19 mouse cellular contexts compared by ENCODE assay signal in the genomic region with DNA sequence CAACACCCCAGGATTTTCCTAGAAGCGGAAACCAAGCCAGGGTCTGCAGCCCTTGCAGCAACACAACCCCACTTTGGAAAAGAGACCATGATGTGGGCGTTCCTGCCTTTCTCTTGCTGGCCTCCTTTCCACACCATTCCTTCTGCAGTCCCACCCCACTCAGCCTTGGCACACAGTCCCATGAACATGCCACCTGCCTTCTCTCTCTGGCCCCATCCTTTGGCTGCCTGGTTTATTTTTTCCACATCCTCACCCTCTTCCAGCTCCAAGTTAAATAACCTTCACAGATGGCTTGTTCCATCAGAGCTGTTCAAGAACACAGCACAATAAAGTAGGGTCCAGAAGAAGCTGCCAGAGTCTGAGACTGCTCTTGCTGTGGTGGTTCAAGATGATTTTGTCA. TPM values are rescaled to one million over a fixed set of nuclear protein-coding genes. Genes with fewer than 3 reads are reported as not detected.
DNase-seq lines count a peak whose midpoint lies in the region; ATAC-seq and TF ChIP-seq lines count a peak whose summit lies in the region.
"Had no signal": no experiment of that assay in that cellular context is flagged by ENCODE, and none has a peak within 500 bp of the region (broad histone marks: within the 10 kb centered on the region; RNA-seq: fewer than 3 reads in every experiment).

No protein-coding gene starts in this region.

- H3K27me3 ChIP-seq in heart, adult 2 months (ENCODE audit: control insufficient read depth, insufficient read depth, low read length) = no peaks in the 10 kb centered on the region
- H3K27me3 ChIP-seq in midbrain, embryonic 14.5 days (ENCODE audit: control insufficient read depth, insufficient read depth, low read length) = no peaks in the 10 kb centered on the region
- no peaks in the 10 kb centered on the region for H3K27me3 ChIP-seq in lung, postnatal 0 days (replicated peaks; ENCODE audit: insufficient read depth, low read length)
- H3K27me3 ChIP-seq: embryonic facial prominence, embryonic 15.5 days; limb, embryonic 13.5 days; lung, embryonic 15.5 days; midbrain, embryonic 13.5 days; neural tube, embryonic 13.5 days; Patski had no signal

- H3K36me3 ChIP-seq in heart, adult 2 months (ENCODE audit: control insufficient read depth, insufficient read depth, low read length) = peaks cover 2% of the 10 kb centered on the region
- no peaks in the 10 kb centered on the region for H3K36me3 ChIP-seq in midbrain, embryonic 14.5 days (ENCODE audit: control insufficient read depth, insufficient read depth, low read length)
- H3K36me3 ChIP-seq in lung, postnatal 0 days (ENCODE audit: insufficient read depth, low read length) = no peaks in the 10 kb centered on the region
- H3K36me3 ChIP-seq: embryonic facial prominence, embryonic 15.5 days; limb, embryonic 13.5 days; lung, embryonic 15.5 days; neural tube, embryonic 13.5 days had no signal

- no peak for TF ChIP-seq CTCF in heart, adult 2 months (IDR thresholded peaks at IDR 0.05)
- TF ChIP-seq CTCF in lung, postnatal 0 days (IDR thresholded peaks at IDR 0.05) = no peak

- intact Hi-C loops in heart, adult 2 months (cut with DNase I) = no loop called here
- intact Hi-C loops in heart, postnatal 36 days (cut with DNase I) = no loop called here

- no peak overlapping the region for H3K4me3 ChIP-seq in heart, adult 2 months
- no peak overlapping the region for H3K4me3 ChIP-seq in midbrain, embryonic 14.5 days (replicated peaks; ENCODE audit: low read depth, low read length)
- no peak overlapping the region for H3K4me3 ChIP-seq in lung, postnatal 0 days (ENCODE audit: low read depth, low read length)
- H3K4me3 ChIP-seq: embryonic facial prominence, embryonic 15.5 days; limb, embryonic 13.5 days; lung, embryonic 15.5 days; midbrain, embryonic 13.5 days; neural tube, embryonic 13.5 days had no signal

- no peak for TF ChIP-seq POLR2A in heart, adult 2 months (IDR thresholded peaks at IDR 0.05; ENCODE audit: insufficient read depth, low read depth, low read length)

- no peak for ATAC-seq in midbrain, embryonic 14.5 days (ENCODE audit: low FRiP score, low TSS enrichment)
- ATAC-seq in lung, postnatal 0 days = no peak
- ATAC-seq: forebrain, postnatal 0 days; midbrain, embryonic 13.5 days; Patski had no signal

- peaks cover 2% of the 10 kb centered on the region for H3K79me2 ChIP-seq in heart, adult 2 months (replicated peaks; ENCODE audit: control insufficient read depth, insufficient read depth, low read length)

- 81% methylated on average over 2 of the region's 2 CpGs for WGBS in heart, adult 2 months
- 96% methylated on average over 2 of the region's 2 CpGs for WGBS in midbrain, embryonic 14.5 days
- WGBS in lung, postnatal 0 days = 85% methylated on average over 2 of the region's 2 CpGs

- no peak for TF ChIP-seq EP300 in heart, adult 2 months (IDR thresholded peaks at IDR 0.05; ENCODE audit: insufficient read depth, low read depth, low read length)
- TF ChIP-seq EP300 in lung, postnatal 0 days (IDR thresholded peaks at IDR 0.05) = no peak

- no peaks in the 10 kb centered on the region for H3K9me3 ChIP-seq in midbrain, embryonic 14.5 days (ENCODE audit: control insufficient read depth, low read length)
- H3K9me3 ChIP-seq in lung, postnatal 0 days (ENCODE audit: low read length) = no peaks in the 10 kb centered on the region
- H3K9me3 ChIP-seq: embryonic facial prominence, embryonic 15.5 days; limb, embryonic 13.5 days; lung, embryonic 15.5 days; midbrain, embryonic 13.5 days; neural tube, embryonic 13.5 days had no signal

- DNase-seq in heart, adult 2 months = no peak
- DNase-seq in heart, postnatal 36 days = no peak
- DNase-seq in right cerebral cortex, adult 18-20 months = peak; percentile 68
- no peak for DNase-seq in right cerebral cortex, postnatal 4 days
- peak; percentile 29 to 31 for DNase-seq in layer of hippocampus, postnatal 36 days
- DNase-seq in liver = no peak
- DNase-seq in midbrain, embryonic 14.5 days = no peak
- no peak for DNase-seq in lung, postnatal 0 days (ENCODE audit: low spot score)
- DNase-seq: adrenal gland, adult 8-10 months; forebrain, postnatal 0 days; spleen, adult 18-20 months; thymus, adult 18-20 months had no signal

- H3K4me1 ChIP-seq in heart, adult 2 months (ENCODE audit: control insufficient read depth, insufficient read depth, low read length) = peaks cover 15% of the 10 kb centered on the region
- no peaks in the 10 kb centered on the region for H3K4me1 ChIP-seq in midbrain, embryonic 14.5 days (ENCODE audit: control insufficient read depth, insufficient read depth, low read length)
- 0 out of 2 replicates have a peak, but pooled peaks cover 5% of the 10 kb centered on the region for H3K4me1 ChIP-seq in lung, postnatal 0 days (ENCODE audit: insufficient read depth, low read depth, low read length)
- H3K4me1 ChIP-seq: midbrain, embryonic 13.5 days had no signal

- peak overlapping the region; percentile 32 for H3K27ac ChIP-seq in heart, adult 2 months
- no peak overlapping the region for H3K27ac ChIP-seq in midbrain, embryonic 14.5 days (replicated peaks; ENCODE audit: low read depth, low read length)
- H3K27ac ChIP-seq in lung, postnatal 0 days (ENCODE audit: low read length) = no peak overlapping the region
- H3K27ac ChIP-seq: embryonic facial prominence, embryonic 15.5 days; hindbrain, embryonic 14.5 days; limb, embryonic 13.5 days; lung, embryonic 15.5 days; midbrain, embryonic 13.5 days; neural tube, embryonic 13.5 days had no signal

- H3K9ac ChIP-seq in heart, adult 2 months (ENCODE audit: low read depth, low read length) = no peak overlapping the region
- no peak overlapping the region for H3K9ac ChIP-seq in midbrain, embryonic 14.5 days (replicated peaks; ENCODE audit: low read length)
- no peak overlapping the region for H3K9ac ChIP-seq in lung, postnatal 0 days (replicated peaks; ENCODE audit: low read depth)
- H3K9ac ChIP-seq: embryonic facial prominence, embryonic 15.5 days; forebrain, postnatal 0 days; hindbrain, embryonic 14.5 days; limb, embryonic 13.5 days; lung, embryonic 15.5 days; midbrain, embryonic 13.5 days; neural tube, embryonic 13.5 days had no signal

- H3K4me2 ChIP-seq in midbrain, embryonic 14.5 days (ENCODE audit: low read length) = no peak overlapping the region
- no peak overlapping the region for H3K4me2 ChIP-seq in lung, postnatal 0 days (replicated peaks; ENCODE audit: low read depth, low read length)
- H3K4me2 ChIP-seq: embryonic facial prominence, embryonic 15.5 days; hindbrain, embryonic 14.5 days; limb, embryonic 13.5 days; lung, embryonic 15.5 days; midbrain, embryonic 13.5 days; neural tube, embryonic 13.5 days had no signal

RNA-seq across cellular contexts. Expression of a gene that starts 50.0 kb away (rescaled TPM):
- total RNA-seq in heart, adult 2 months (2021) = 10 to 100 TPM; 12.6 to 13.6 TPM
- polyA plus RNA-seq in heart, adult 2 months (2012; rRNA removed) = 15.5 and 19.6 TPM in 2 replicates
- total RNA-seq in heart, postnatal 36 days (2021) = 10 to 100 TPM; 14.8 to 22.8 TPM
- total RNA-seq in layer of hippocampus, postnatal 36 days (2021) = 1 to 10 TPM; 2.8 to 3.6 TPM
- polyA plus RNA-seq in midbrain, embryonic 14.5 days (2014; fragmentation: Nextera tagmentation; extraction: Ambion mirVana) = 0.66 and 0.92 TPM in 2 replicates
- polyA plus RNA-seq in lung, postnatal 0 days (2015; fragmentation: Nextera tagmentation; extraction: Ambion mirVana) = 9.9 and 13.4 TPM in 2 replicates

RNA-seq across cellular contexts. Expression of a gene that starts 59.3 kb away (rescaled TPM):
- 1 to 10 TPM; 5.7 to 6.1 TPM for total RNA-seq in heart, adult 2 months (2021)
- 11.1 and 16.7 TPM in 2 replicates for polyA plus RNA-seq in heart, adult 2 months (2012; rRNA removed)
- 1 to 10 TPM; 5.3 to 7.2 TPM for total RNA-seq in heart, postnatal 36 days (2021)
- 10 to 100 TPM; 18.0 to 19.9 TPM for total RNA-seq in layer of hippocampus, postnatal 36 days (2021)
- polyA plus RNA-seq in midbrain, embryonic 14.5 days (2014; fragmentation: Nextera tagmentation; extraction: Ambion mirVana) = 15.4 and 20.2 TPM in 2 replicates
- polyA plus RNA-seq in lung, postnatal 0 days (2015; fragmentation: Nextera tagmentation; extraction: Ambion mirVana) = 19.7 and 22.0 TPM in 2 replicates

Comparison
In these comparisons a context has a peak if more than half of its experiments do, and no peak if none do; other contexts are left out.
1. DNase-seq: peak in right cerebral cortex, adult 18-20 months (single experiment) and layer of hippocampus, postnatal 36 days (2 of 2); none in heart, adult 2 months (0 of 2), heart, postnatal 36 days (0 of 2), right cerebral cortex, postnatal 4 days (single experiment), liver (single experiment), midbrain, embryonic 14.5 days (single experiment) and lung, postnatal 0 days (single experiment).